Mouse (Mus musculus) liver, embryonic 12.5 days (tissue): ENCODE data around the gene Asic1. TPM values are rescaled to one million over a fixed set of nuclear protein-coding genes. Genes with fewer than 3 reads are reported as not detected.

Experiments
- ATAC-seq: fragments of 200-750 bp; cut with Nextera tagmentation; 2 replicates; pipeline ENCODE4 v1.8.0; 2017; ENCODE audit warnings: moderate number of reproducible peaks, mild to moderate bottlenecking, moderate library complexity
- H3K27ac ChIP-seq: fragments of 300-500 bp; sonication (generic); 2 replicates; pipeline ENCODE4 v1.5.1; 2016; ENCODE audit warnings: mild to moderate bottlenecking
- H3K27me3 ChIP-seq: fragments of 300-500 bp; sonication (generic); replicated peaks from 2 replicates; pipeline ENCODE4 v1.6.1; 2016; ENCODE audit warnings: mild to moderate bottlenecking, moderate library complexity
- H3K36me3 ChIP-seq: fragments of 300-500 bp; sonication (generic); 2 replicates; pipeline ENCODE4 v1.6.1; 2016; ENCODE audit warnings: mild to moderate bottlenecking, moderate library complexity
- H3K4me1 ChIP-seq: fragments of 300-500 bp; sonication (generic); 2 replicates; pipeline ENCODE4 v1.6.1; 2016
- H3K4me2 ChIP-seq: fragments of 300-500 bp; sonication (generic); 2 replicates; pipeline ENCODE4 v1.6.1; 2016; ENCODE audit warnings: mild to moderate bottlenecking, moderate library complexity
- H3K4me3 ChIP-seq: fragments of 300-500 bp; sonication (generic); 2 replicates; pipeline ENCODE4 v1.5.1; 2016; ENCODE audit warnings: mild to moderate bottlenecking, moderate library complexity
- H3K9ac ChIP-seq: fragments of 300-500 bp; sonication (generic); 2 replicates; pipeline ENCODE4 v1.6.1; 2016; ENCODE audit warnings: mild to moderate bottlenecking, moderate library complexity
- H3K9me3 ChIP-seq: fragments of 300-500 bp; sonication (generic); replicated peaks from 2 replicates; pipeline ENCODE4 v1.6.1; 2016; ENCODE audit warnings: mild to moderate bottlenecking, moderate library complexity
- WGBS: fragments of 180-500 bp; shearing (Covaris S2); methylation state at CpG from one replicate; pipeline ENCODE4 v1.1.7; 2016; ENCODE audit not compliant: insufficient replicate concordance; 5-methylcytosine and 5-hydroxymethylcytosine counted together
- polyA plus RNA-seq: library from polyadenylated mRNA; unstranded; fragments of >200 nt; fragmentation: Nextera tagmentation; extraction: Ambion mirVana; gene quantifications from 2 replicates; pipeline ENCODE4 v1.2.1, GENCODE M21; 2016

Gene Asic1
- polyA plus RNA-seq, 1 experiment from 2014 or later: 2.0 TPM

DNA sequence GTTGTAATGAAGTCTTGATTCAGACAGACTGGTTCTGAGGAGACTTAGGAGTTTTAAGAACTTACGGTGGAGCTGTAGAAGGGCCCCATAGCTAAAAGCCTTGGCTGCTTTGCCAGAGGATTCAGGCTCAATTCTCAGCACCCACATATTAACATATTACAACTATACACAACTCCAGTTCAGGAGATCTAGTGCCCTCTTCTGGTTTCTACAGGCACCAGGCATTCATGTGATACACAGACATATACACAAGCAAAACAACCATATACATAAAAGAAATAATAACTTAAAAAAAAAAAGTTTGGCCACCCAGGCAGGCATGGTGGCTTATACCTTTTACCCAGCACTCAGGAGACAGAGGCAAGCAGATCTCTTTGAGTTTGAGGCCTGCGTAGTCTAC is 2.6 kb upstream of the Asic1 start:
- no peak overlapping the region for H3K9ac ChIP-seq
- 86% methylated on average over 2 of the region's 2 CpGs for WGBS
- H3K27me3 ChIP-seq: peaks cover 97% of the 10 kb centered on the region
- H3K9me3 ChIP-seq: peaks cover 4% of the 10 kb centered on the region; the same call in 1 of the 2 replicates
- H3K4me3 ChIP-seq: no peak overlapping the region
- ATAC-seq: no peak
- H3K4me1 ChIP-seq: peaks cover 44% of the 10 kb centered on the region
- no peaks in the 10 kb centered on the region for H3K36me3 ChIP-seq
- no peak overlapping the region for H3K4me2 ChIP-seq
- no peak overlapping the region for H3K27ac ChIP-seq

DNA sequence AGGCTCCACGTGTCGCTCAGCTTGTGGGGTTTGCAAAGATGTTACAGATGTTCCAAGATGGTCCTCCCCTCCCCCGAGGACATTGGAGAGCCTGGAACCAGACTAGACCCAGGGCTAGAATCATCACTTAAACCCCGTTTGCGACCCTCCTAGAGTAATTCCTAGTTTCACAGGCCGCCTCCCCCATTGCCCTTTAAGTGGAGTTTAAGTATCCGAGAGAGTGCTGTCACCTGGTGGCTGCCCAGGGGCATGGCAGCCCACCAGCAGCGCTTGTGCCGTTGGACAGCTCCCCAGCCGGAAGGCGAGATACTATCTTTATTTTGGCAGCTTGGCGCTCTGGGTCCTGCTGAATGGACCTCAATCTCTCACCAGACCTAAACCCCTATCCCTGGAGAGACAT is 1.3 kb upstream of the Asic1 start:
- peaks cover 4% of the 10 kb centered on the region; the same call in 1 of the 2 replicates for H3K9me3 ChIP-seq
- H3K27ac ChIP-seq: no peak overlapping the region
- WGBS: 3% methylated on average over 12 of the region's 12 CpGs
- peaks cover 33% of the 10 kb centered on the region for H3K4me1 ChIP-seq
- H3K4me2 ChIP-seq: no peak overlapping the region
- H3K36me3 ChIP-seq: no peaks in the 10 kb centered on the region
- peaks cover 98% of the 10 kb centered on the region for H3K27me3 ChIP-seq
- H3K4me3 ChIP-seq: no peak overlapping the region
- ATAC-seq: no peak
- no peak overlapping the region for H3K9ac ChIP-seq

DNA sequence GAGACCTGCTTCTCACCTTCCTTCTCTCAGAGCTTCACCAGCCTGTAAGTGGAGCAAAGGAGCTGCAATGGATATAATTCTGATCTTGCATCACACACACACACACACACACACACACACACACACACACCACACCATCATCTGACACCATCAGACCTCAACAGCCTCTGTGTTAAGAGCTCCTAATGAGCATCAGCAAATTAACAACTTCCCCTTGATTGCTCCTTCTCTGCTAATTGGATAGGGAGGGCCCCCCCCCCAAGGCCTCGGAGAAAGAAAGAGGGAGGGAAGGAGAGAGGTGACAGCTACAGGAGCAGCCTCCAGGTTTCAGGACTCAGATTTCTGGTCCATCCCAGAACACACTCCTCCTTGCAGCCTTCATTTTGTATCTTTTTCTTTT is 776 bp upstream of the Asic1 start:
- Histone ChIP-seq H3K9ac (no peak overlapping the region), H3K4me2 (no peak overlapping the region), H3K27me3 (peaks cover 100% of the 10 kb centered on the region), H3K9me3 (peaks cover 4% of the 10 kb centered on the region; the same call in 1 of the 2 replicates), H3K27ac (no peak overlapping the region), H3K4me1 (peaks cover 27% of the 10 kb centered on the region), H3K36me3 (no peaks in the 10 kb centered on the region), H3K4me3 (no peak overlapping the region)
- whole genome bisulfite sequencing: 8% methylated on average over 1 of the region's 1 CpGs
- ATAC-seq: no peak

DNA sequence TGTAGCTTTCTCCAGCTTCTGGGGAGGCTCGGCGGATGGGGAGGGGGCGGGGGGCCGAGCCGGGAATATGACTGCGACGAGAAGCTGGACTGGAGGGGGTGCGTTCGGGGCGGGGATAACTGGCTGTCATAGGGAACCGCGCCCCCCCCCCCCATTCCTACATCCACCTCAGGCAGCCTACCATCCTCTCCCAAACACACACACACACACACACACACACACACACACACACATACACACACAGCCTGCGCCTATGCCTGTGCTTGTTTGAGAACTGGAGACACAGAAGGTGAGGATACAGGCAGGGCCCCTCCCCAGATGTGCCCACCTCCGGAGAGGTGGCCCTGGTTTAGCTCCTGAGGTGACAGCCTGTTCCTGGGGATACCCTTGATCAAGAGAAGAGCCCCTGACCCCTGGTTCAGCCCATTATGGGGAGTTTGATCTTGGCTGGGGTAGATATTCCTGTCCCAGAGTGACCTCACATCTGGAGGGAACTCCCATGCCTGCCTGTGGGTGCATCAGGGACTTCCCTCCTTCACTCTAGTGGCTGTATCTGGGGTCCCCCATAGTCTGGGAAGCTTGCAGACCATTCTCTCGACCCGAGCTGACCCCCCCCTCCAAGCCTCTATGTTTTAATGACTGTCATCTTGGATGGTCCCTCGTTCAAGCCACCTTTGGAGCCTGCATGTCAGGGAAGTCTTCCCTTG is 949 bp downstream of the Asic1 start:
- Histone ChIP-seq H3K27me3 (peaks cover 100% of the 10 kb centered on the region), H3K4me2 (peak overlapping the region; percentile 69), H3K27ac (no peak overlapping the region), H3K4me1 (peaks cover 11% of the 10 kb centered on the region), H3K4me3 (peak overlapping the region; percentile 52), H3K9me3 (peaks cover 4% of the 10 kb centered on the region; the same call in 1 of the 2 replicates), H3K36me3 (no peaks in the 10 kb centered on the region), H3K9ac (peak overlapping the region; percentile 43; the same call in 1 of the 2 replicates)
- WGBS: 8% methylated on average over 12 of the region's 17 CpGs
- ATAC-seq: no peak

DNA sequence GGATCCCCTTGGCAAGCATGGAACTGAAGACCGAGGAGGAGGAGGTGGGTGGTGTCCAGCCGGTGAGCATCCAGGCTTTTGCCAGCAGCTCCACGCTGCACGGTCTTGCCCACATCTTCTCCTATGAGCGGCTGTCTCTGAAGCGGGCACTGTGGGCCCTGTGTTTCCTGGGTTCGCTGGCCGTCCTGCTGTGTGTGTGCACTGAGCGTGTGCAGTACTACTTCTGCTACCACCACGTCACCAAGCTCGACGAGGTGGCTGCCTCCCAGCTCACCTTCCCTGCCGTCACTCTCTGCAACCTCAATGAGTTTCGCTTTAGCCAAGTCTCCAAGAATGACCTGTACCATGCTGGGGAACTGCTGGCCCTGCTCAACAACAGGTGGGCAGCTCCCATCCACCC is 1.6 kb downstream of the Asic1 start:
- no peak for ATAC-seq
- Histone ChIP-seq H3K4me3 (no peak overlapping the region), H3K4me1 (peaks cover 10% of the 10 kb centered on the region), H3K9ac (no peak overlapping the region), H3K27me3 (peaks cover 100% of the 10 kb centered on the region), H3K9me3 (peaks cover 4% of the 10 kb centered on the region; the same call in 1 of the 2 replicates), H3K27ac (no peak overlapping the region), H3K36me3 (no peaks in the 10 kb centered on the region), H3K4me2 (no peak overlapping the region)
- 54% methylated on average over 14 of the region's 14 CpGs for WGBS

DNA sequence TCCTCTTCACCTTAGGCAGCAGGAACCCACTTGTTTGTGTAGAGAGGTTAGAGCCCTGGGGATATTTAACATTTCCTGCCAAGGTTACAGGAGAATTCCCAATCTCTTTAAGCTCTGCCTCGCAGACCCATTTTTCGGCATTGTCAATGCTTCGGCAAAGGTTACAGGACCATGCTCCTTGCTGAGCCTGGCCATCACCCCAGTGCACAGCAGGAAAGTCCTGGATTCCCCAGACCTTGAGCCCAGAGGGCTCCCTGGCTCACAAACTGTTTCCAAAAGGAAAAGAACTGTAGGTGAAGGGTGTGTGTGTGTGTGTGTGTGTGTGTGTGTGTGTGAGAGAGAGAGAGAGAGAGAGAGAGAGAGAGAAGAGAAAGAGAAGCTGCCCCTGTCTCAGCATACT is 4.7 kb downstream of the Asic1 start:
- 63% methylated on average over 3 of the region's 3 CpGs for WGBS
- peaks cover 16% of the 10 kb centered on the region for H3K4me1 ChIP-seq
- no peak overlapping the region for H3K9ac ChIP-seq
- H3K36me3 ChIP-seq: no peaks in the 10 kb centered on the region
- no peak overlapping the region for H3K27ac ChIP-seq
- ATAC-seq: no peak
- H3K4me3 ChIP-seq: no peak overlapping the region
- no peak overlapping the region for H3K4me2 ChIP-seq
- no peaks in the 10 kb centered on the region for H3K9me3 ChIP-seq
- H3K27me3 ChIP-seq: peaks cover 94% of the 10 kb centered on the region

DNA sequence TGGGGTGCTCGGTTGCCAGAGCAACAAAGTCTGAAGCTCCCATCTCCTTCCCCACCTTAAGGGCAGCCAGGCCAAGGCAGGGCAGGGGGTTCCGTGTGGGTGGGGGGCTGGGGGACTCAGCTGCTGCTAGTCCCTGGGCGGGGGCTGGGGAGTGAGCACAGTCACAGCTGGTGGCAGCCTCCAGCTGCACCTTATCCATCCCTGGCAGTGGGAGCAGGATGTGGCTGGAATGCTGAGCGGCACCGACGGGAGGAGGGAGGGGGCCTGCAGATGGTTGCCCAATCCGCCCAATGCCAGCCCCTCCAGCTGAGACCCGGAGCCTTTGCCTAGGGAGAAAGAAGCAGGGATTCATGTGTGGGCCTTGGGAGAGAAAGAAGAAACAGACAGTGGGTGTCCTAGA is 6.9 kb downstream of the Asic1 start:
- no peak overlapping the region for H3K4me2 ChIP-seq
- no peak for ATAC-seq

DNA sequence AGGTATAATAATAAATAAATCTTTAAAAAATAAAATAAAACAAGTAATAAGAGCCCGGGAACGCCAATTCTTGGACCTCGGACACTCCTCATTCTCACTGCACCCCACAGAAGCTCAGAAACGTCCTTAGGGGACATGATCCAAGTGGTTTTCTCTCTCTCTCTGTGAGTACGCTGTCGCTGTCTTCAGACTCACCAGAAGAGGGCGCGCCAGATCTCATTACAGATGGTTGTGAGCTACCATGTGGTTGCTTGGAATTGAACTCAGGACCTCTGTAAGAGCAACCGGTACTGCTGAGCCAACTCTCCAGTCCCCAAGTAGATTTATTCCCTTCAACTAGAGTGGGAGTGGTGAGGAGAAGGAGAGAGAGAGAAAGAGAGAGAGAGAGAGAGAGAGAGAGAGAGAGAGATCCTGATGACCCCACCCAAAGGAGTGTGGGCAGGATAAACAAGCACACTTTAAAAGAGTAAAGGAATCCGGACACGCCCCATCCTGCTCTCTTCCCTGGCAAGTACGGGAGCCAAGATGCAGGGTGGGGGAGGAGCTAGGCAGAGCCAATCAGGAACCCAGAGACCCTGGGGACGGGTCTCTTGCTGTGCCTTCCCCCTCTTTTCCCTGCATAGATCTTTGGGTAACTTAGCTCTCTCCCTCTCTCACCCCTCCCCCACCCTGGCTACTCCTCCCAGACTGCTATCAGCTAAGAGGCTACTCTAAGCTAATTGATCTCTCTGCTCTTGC is 8.1 kb downstream of the Asic1 start:
- WGBS: 14% methylated on average over 13 of the region's 13 CpGs
- Histone ChIP-seq H3K27ac (no peak overlapping the region), H3K4me2 (no peak overlapping the region), H3K36me3 (no peaks in the 10 kb centered on the region), H3K9me3 (no peaks in the 10 kb centered on the region), H3K4me3 (no peak overlapping the region), H3K27me3 (peaks cover 78% of the 10 kb centered on the region), H3K4me1 (peaks cover 7% of the 10 kb centered on the region), H3K9ac (no peak overlapping the region)
- no peak; the same call in 1 of the 2 replicates for ATAC-seq

More for the DNA sequence above, 6.9 kb downstream of the Asic1 start:
- Histone ChIP-seq H3K4me1 (peaks cover 7% of the 10 kb centered on the region), H3K9me3 (no peaks in the 10 kb centered on the region), H3K4me3 (no peak overlapping the region), H3K27me3 (peaks cover 88% of the 10 kb centered on the region), H3K9ac (no peak overlapping the region), H3K36me3 (no peaks in the 10 kb centered on the region), H3K27ac (no peak overlapping the region)
- 52% methylated on average over 8 of the region's 8 CpGs for WGBS

DNA sequence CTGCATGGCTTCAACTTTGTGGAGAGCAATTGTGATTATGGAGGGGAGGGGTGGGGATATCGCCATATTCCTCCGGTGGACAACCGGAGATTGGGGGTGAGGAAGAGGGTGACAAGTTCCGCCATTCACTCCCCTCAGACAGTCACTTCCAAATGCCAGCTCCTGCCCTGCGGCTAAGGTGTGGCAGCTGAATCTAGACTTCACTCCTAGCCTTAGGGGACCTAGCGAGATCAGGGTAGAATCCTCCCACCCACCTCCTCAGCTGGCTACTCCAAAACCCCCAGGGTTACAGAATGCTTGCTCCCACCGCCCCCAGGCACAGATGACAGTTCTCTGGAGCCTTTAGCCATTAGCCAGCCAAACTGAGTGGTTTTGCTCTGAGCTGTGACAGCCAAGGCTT is 8.8 kb downstream of the Asic1 start:
- no peak overlapping the region for H3K27ac ChIP-seq
- 51% methylated on average over 7 of the region's 7 CpGs for WGBS
- no peaks in the 10 kb centered on the region for H3K9me3 ChIP-seq
- peaks cover 7% of the 10 kb centered on the region for H3K4me1 ChIP-seq
- ATAC-seq: no peak
- H3K36me3 ChIP-seq: no peaks in the 10 kb centered on the region
- no peak overlapping the region for H3K9ac ChIP-seq
- H3K4me3 ChIP-seq: no peak overlapping the region
- H3K27me3 ChIP-seq: peaks cover 71% of the 10 kb centered on the region
- no peak overlapping the region for H3K4me2 ChIP-seq

DNA sequence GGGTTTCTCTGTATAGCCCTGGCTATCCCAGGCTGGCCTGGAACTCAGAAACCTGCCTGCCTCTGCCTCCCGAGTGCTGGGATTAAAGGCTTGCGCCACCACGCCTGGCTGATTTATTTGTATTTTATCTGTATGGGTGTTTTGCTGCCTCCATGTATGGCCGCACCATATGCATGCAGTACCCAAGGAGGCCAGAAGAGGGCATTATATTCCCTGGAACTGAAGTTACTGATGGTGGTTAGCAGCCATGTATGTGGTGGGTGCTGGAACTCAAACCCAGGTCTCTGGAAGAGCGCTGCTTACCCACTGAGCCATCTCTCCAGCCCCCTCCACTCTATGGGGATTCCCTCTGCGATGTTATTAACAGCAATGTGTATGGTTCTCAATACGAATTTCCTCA is 12.7 kb downstream of the Asic1 start:
- no peak for ATAC-seq
- no peak overlapping the region for H3K27ac ChIP-seq
- H3K4me3 ChIP-seq: no peak overlapping the region
- H3K36me3 ChIP-seq: no peaks in the 10 kb centered on the region
- no peak overlapping the region for H3K9ac ChIP-seq
- H3K9me3 ChIP-seq: no peaks in the 10 kb centered on the region
- peaks cover 55% of the 10 kb centered on the region for H3K27me3 ChIP-seq
- H3K4me2 ChIP-seq: no peak overlapping the region
- H3K4me1 ChIP-seq: peaks cover 7% of the 10 kb centered on the region
- WGBS: 69% methylated on average over 7 of the region's 7 CpGs

DNA sequence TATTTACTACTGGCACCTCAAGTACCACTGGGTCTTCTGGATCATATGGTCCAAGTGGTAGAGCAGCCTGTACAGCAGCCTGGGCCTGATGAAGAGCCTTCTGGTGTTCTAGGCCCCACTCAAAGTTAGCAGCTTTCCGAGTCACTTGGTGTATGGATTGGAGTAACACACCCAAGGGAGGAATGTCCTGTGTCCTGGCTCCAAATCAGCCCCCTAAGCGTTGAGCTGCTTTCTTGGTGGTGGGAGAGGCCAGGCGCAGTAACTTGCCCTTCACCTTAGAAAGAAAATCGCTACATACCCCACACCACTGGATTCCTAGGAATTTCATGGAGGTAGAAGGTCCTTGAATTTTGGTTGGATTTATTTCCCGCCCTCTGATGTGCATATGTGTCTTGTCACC is 14.0 kb downstream of the Asic1 start:
- Histone ChIP-seq H3K27ac (no peak overlapping the region), H3K9me3 (no peaks in the 10 kb centered on the region), H3K4me2 (no peak overlapping the region), H3K36me3 (no peaks in the 10 kb centered on the region), H3K9ac (no peak overlapping the region), H3K27me3 (peaks cover 51% of the 10 kb centered on the region), H3K4me3 (no peak overlapping the region), H3K4me1 (no peaks in the 10 kb centered on the region)
- no peak for ATAC-seq
- 74% methylated on average over 5 of the region's 5 CpGs for WGBS

DNA sequence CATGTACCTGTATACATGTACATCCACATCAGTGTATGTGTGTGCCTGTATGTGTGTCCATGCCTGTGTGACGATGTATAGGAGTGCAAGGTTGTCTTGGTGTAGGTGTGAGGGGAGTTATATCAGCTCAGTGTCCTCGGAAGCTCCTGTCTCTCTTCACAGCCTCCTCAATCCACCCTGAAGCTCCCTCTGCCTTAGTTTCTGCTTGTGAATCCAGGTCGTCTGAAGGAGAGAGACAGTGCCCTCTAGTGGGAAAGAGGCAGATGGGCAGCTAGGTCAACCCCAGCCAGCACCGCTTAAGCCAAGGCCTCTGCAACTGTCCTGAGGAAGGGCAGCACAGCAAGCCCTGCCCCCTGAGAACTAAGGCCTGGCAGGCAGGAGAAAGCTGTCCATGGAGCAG is 18.5 kb downstream of the Asic1 start:
- Histone ChIP-seq H3K4me2 (no peak overlapping the region), H3K36me3 (no peaks in the 10 kb centered on the region), H3K9ac (no peak overlapping the region), H3K4me1 (no peaks in the 10 kb centered on the region), H3K4me3 (no peak overlapping the region), H3K27me3 (peaks cover 70% of the 10 kb centered on the region), H3K9me3 (no peaks in the 10 kb centered on the region), H3K27ac (no peak overlapping the region)
- ATAC-seq: peak; percentile 23; the same call in 1 of the 2 replicates
- WGBS: 8% methylated on average over 4 of the region's 4 CpGs
